Mouse (Mus musculus) hindbrain, embryonic 11.5 days (tissue): ENCODE data around the gene Ap1b1. TPM values are rescaled to one million over a fixed set of nuclear protein-coding genes. Genes with fewer than 3 reads are reported as not detected.
A peak's percentile ranks its signal among the peaks of the same experiment; 100 is the strongest.

ENCODE experiments used
- ATAC-seq: fragments of 200-750 bp; cut with Nextera tagmentation; 2 replicates; pipeline ENCODE4 v1.8.0; 2017; ENCODE audit warnings: mild to moderate bottlenecking, moderate TSS enrichment, moderate library complexity; ENCODE audit not compliant: low FRiP score
- DNase-seq: peaks from one replicate; pipeline ENCODE4 v3.0.0-alpha.2; 2015; ENCODE audit warnings: low spot score
- H3K27ac ChIP-seq: fragments of 300-500 bp; sonication (generic); 2 replicates; pipeline ENCODE4 v1.5.1; 2014; ENCODE audit warnings: mild to moderate bottlenecking, low read depth, low read length
- H3K27me3 ChIP-seq: fragments of 300-500 bp; sonication (generic); 2 replicates; pipeline ENCODE4 v1.6.1; 2014; ENCODE audit warnings: mild to moderate bottlenecking, low read length, moderate library complexity, mixed read lengths; ENCODE audit not compliant: control insufficient read depth, insufficient read depth
- H3K36me3 ChIP-seq: fragments of 300-500 bp; sonication (generic); 2 replicates; pipeline ENCODE4 v1.6.1; 2014; ENCODE audit warnings: mild to moderate bottlenecking, low read length, moderate library complexity, mixed read lengths; ENCODE audit not compliant: control insufficient read depth, insufficient read depth
- H3K4me1 ChIP-seq: fragments of 300-500 bp; sonication (generic); replicated peaks from 2 replicates; pipeline ENCODE4 v1.6.1; 2014; ENCODE audit warnings: low read length, mixed read lengths; ENCODE audit not compliant: control insufficient read depth, insufficient read depth
- H3K4me2 ChIP-seq: fragments of 300-500 bp; sonication (generic); replicated peaks from 2 replicates; pipeline ENCODE4 v1.6.1; 2014; ENCODE audit warnings: mild to moderate bottlenecking, low read depth, low read length
- H3K4me3 ChIP-seq: fragments of 300-500 bp; sonication (generic); 2 replicates; pipeline ENCODE4 v1.5.1; 2014; ENCODE audit warnings: low read depth, low read length
- H3K9ac ChIP-seq: fragments of 300-500 bp; sonication (generic); 2 replicates; pipeline ENCODE4 v1.6.1; 2014; ENCODE audit warnings: low read depth, low read length
- H3K9me3 ChIP-seq: fragments of 300-500 bp; sonication (generic); 2 replicates; pipeline ENCODE4 v1.6.1; 2016; ENCODE audit warnings: low read length; ENCODE audit not compliant: control insufficient read depth
- WGBS: fragments of 180-500 bp; shearing (Covaris S2); extraction: QIAGEN DNeasy Blood & Tissue Kit; methylation state at CpG from one replicate; pipeline ENCODE4 v1.1.7; 2014; 5-methylcytosine and 5-hydroxymethylcytosine counted together
- polyA plus RNA-seq: library from polyadenylated mRNA; unstranded; fragments of >200 nt; fragmentation: Nextera tagmentation; extraction: Ambion mirVana; gene quantifications from 2 replicates; pipeline ENCODE4 v1.2.1, GENCODE M21; 2014

Ap1b1 gene
- polyA plus RNA-seq = 60.7 and 61.3 TPM in 2 replicates

GRCm38 (mm10) chr11:4986695-4987486 lies at the start of gene Ap1b1:
TSS of gene Ap1b1 (plus strand) at chr11:4986824.
- no peaks in the 10 kb centered on the region for H3K9me3 ChIP-seq
- H3K4me2 ChIP-seq = peak within 1 kb of the TSS; percentile 91
- H3K27ac ChIP-seq = peak within 1 kb of the TSS; percentile 58
- H3K27me3 ChIP-seq = no peaks in the 10 kb centered on the region
- no peaks in the 10 kb centered on the region for H3K4me1 ChIP-seq
- no peaks in the 10 kb centered on the region; the same call in 1 of the 2 replicates for H3K36me3 ChIP-seq
- peak within 1 kb of the TSS; percentile 79 for H3K9ac ChIP-seq
- H3K4me3 ChIP-seq = peak within 1 kb of the TSS; percentile 81
- WGBS = under 1% methylated on average over 61 of the region's 62 CpGs
- ATAC-seq (peak; percentile 91), DNase-seq (peak; percentile 94)

DNA sequence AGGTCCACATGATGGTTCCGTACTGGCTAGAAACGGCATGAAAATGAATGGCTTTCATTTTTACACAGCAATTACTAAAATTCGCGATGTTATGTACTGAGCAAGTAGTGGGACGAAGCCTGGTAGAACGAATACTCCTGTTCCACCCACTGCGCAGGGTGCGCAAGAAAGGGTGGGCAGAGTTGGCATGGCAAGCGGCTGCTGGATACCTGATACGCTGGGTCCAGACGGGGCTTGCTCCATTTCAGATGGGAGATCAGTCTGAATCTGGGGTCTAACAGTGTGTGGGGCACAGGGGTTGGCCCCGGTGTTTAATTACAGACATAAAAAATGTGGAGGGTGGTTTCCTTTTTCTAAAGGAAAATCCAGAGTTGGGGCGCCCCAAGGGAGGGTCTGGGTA lies 40.1 kb upstream of the Ap1b1 start:
- H3K36me3 ChIP-seq = no peaks in the 10 kb centered on the region
- DNase-seq (no peak), ATAC-seq (peak; percentile 33; the same call in 1 of the 2 replicates)
- H3K9ac ChIP-seq = no peak overlapping the region
- H3K4me2 ChIP-seq = peak overlapping the region; percentile 93; the same call in 1 of the 2 replicates
- peaks cover 10% of the 10 kb centered on the region for H3K4me1 ChIP-seq
- whole genome bisulfite sequencing = 47% methylated on average over 13 of the region's 13 CpGs
- H3K27me3 ChIP-seq = peaks cover 56% of the 10 kb centered on the region
- peak overlapping the region; percentile 49 for H3K4me3 ChIP-seq
- H3K9me3 ChIP-seq = no peaks in the 10 kb centered on the region
- no peak overlapping the region for H3K27ac ChIP-seq

- peaks cover 10% of the 10 kb centered on the region for H3K4me1 ChIP-seq
- under 1% methylated on average over 87 of the region's 120 CpGs for WGBS
- peaks cover 59% of the 10 kb centered on the region for H3K27me3 ChIP-seq
- no peaks in the 10 kb centered on the region for H3K9me3 ChIP-seq
- H3K27ac ChIP-seq = peak overlapping the region; percentile 51
- no peaks in the 10 kb centered on the region for H3K36me3 ChIP-seq
- peak overlapping the region; percentile 93 for H3K4me2 ChIP-seq
- peak overlapping the region; percentile 49 for H3K4me3 ChIP-seq
- ATAC-seq (peak; percentile 83), DNase-seq (peak; percentile 74)
- peak overlapping the region; percentile 57 for H3K9ac ChIP-seq
These were observed 39.4 kb upstream of the Ap1b1 start for GRCm38 (mm10) chr11:4946947-4947812.

DNA sequence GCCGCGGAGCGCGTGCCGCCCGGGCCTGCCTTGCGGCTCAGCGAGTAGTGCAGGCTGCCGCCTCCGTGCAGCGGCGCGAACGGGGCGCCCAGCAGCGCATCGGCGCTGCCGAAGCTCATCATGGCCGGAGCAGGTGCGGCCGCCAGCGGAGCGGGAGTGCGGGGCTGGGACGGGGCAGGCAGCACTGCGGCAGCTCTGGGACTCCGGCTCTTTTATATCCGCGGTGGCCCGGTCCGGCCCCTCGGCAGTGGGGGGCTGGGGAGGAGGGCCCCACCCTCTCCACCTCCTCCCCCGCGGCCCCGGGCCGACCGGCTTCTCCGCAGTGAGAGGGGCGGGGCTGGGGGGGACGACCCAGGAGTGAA lies 38.8 kb upstream of the Ap1b1 start, which contains the start of gene Nefh:
Gene Nefh, minus strand, starts transcription at position 252 of the 362 bp plus-strand sequence.
- peak within 1 kb of the TSS; percentile 51 for H3K27ac ChIP-seq
- peak; percentile 59 for DNase-seq

DNA sequence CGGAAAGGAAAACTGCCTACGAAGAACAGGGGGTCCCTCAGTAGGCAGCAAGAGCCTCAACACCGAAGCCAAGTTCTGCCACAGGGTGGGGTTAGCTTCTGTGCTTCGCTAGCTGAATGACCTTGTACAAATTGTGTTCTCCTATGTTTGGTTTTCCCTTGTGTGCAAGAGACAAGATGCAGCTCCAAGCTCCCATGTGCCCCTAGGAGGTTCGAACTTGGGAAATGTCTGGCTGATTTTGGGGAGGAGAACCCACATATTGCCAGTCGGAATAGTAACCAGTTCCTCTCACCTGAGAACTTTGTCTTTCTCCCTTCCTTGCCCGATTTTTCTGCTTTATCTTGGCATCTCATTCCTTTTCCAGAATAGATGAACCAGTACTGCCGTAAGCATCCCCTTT lies 37.8 kb upstream of the Ap1b1 start:
- no peaks in the 10 kb centered on the region for H3K36me3 ChIP-seq
- no peak overlapping the region for H3K27ac ChIP-seq
- peaks cover 73% of the 10 kb centered on the region for H3K27me3 ChIP-seq
- no peak overlapping the region for H3K4me3 ChIP-seq
- H3K4me2 ChIP-seq = no peak overlapping the region
- ATAC-seq = no peak
- peak; percentile 10 for DNase-seq
- H3K4me1 ChIP-seq = peaks cover 14% of the 10 kb centered on the region
- H3K9ac ChIP-seq = no peak overlapping the region
- 39% methylated on average over 8 of the region's 8 CpGs for WGBS
- no peaks in the 10 kb centered on the region for H3K9me3 ChIP-seq

More for the DNA sequence above, 38.8 kb upstream of the Ap1b1 start, which contains the start of gene Nefh:
- WGBS = under 1% methylated on average over 40 of the region's 41 CpGs
- no peaks in the 10 kb centered on the region for H3K36me3 ChIP-seq
- no peaks in the 10 kb centered on the region for H3K9me3 ChIP-seq
- H3K27me3 ChIP-seq = peaks cover 65% of the 10 kb centered on the region
- peaks cover 10% of the 10 kb centered on the region for H3K4me1 ChIP-seq
- peak within 1 kb of the TSS; percentile 93 for H3K4me2 ChIP-seq
- peak within 1 kb of the TSS; percentile 49 for H3K4me3 ChIP-seq
- ATAC-seq = peak; percentile 64; the same call in 1 of the 2 replicates
- H3K9ac ChIP-seq = peak within 1 kb of the TSS; percentile 57

GRCm38 (mm10) chr11:4949256-4950044 lies 37.2 kb upstream of the Ap1b1 start:
- no peak overlapping the region for H3K4me3 ChIP-seq
- peaks cover 73% of the 10 kb centered on the region for H3K27me3 ChIP-seq
- H3K4me1 ChIP-seq = peaks cover 14% of the 10 kb centered on the region
- WGBS = 6% methylated on average over 23 of the region's 23 CpGs
- ATAC-seq (no peak), DNase-seq (peak; percentile 81)
- no peak overlapping the region for H3K27ac ChIP-seq
- H3K9me3 ChIP-seq = no peaks in the 10 kb centered on the region
- H3K36me3 ChIP-seq = no peaks in the 10 kb centered on the region
- no peak overlapping the region for H3K9ac ChIP-seq
- no peak overlapping the region for H3K4me2 ChIP-seq

GRCm38 (mm10) chr11:4953401-4953800 lies 33.2 kb upstream of the Ap1b1 start:
- no peak for ATAC-seq
- H3K9ac ChIP-seq = no peak overlapping the region
- no peaks in the 10 kb centered on the region for H3K36me3 ChIP-seq
- no peak overlapping the region for H3K4me3 ChIP-seq
- H3K9me3 ChIP-seq = no peaks in the 10 kb centered on the region
- H3K4me1 ChIP-seq = peaks cover 6% of the 10 kb centered on the region; the same call in 1 of the 2 replicates
- no peak overlapping the region for H3K27ac ChIP-seq
- H3K4me2 ChIP-seq = no peak overlapping the region
- H3K27me3 ChIP-seq = peaks cover 41% of the 10 kb centered on the region
- WGBS = 6% methylated on average over 6 of the region's 6 CpGs
- peak; percentile 10 for DNase-seq

- ATAC-seq = no peak
- peak; percentile 12 for DNase-seq
- Histone ChIP-seq H3K4me1 (peaks cover 6% of the 10 kb centered on the region; the same call in 1 of the 2 replicates), H3K9ac (no peak overlapping the region), H3K36me3 (no peaks in the 10 kb centered on the region), H3K9me3 (no peaks in the 10 kb centered on the region), H3K27ac (no peak overlapping the region), H3K4me2 (peak overlapping the region; percentile 1; the same call in 1 of the 2 replicates), H3K27me3 (peaks cover 36% of the 10 kb centered on the region), H3K4me3 (no peak overlapping the region)
- 0% methylated on average over 8 of the region's 8 CpGs for WGBS
These were observed 32.7 kb upstream of the Ap1b1 start for GRCm38 (mm10) chr11:4953918-4954317.
